Mouse (Mus musculus) megakaryocyte, embryonic 14.5 days (primary cell): ENCODE results near the gene Rccd1. TPM values are rescaled to one million over a fixed set of nuclear protein-coding genes. Genes with fewer than 3 reads are reported as not detected.

Experiments used
- H3K27me3 ChIP-seq: replicated peaks from 2 replicates; pipeline ENCODE3; 2012; ENCODE audit warnings: inconsistent platforms
- H3K36me3 ChIP-seq: replicated peaks from 2 replicates; pipeline ENCODE3; 2012; ENCODE audit warnings: low read length, inconsistent platforms, mixed read lengths
- H3K4me1 ChIP-seq: 2 replicates; pipeline ENCODE4 v1.6.1; 2012; ENCODE audit warnings: inconsistent platforms
- H3K4me3 ChIP-seq: replicated peaks from 2 replicates; pipeline ENCODE3; 2012; ENCODE audit warnings: moderate library complexity, mild to moderate bottlenecking, inconsistent platforms
- H3K9me3 ChIP-seq: 2 replicates; pipeline ENCODE4 v1.6.1; 2012; ENCODE audit warnings: inconsistent platforms
- FLI1 ChIP-seq: IDR thresholded peaks from 2 replicates; pipeline ENCODE4 v1.6.1; 2012; ENCODE audit warnings: low read length, inconsistent platforms, mixed read lengths
- GATA1 ChIP-seq: IDR thresholded peaks from 3 replicates; pipeline ENCODE4 v1.6.1; 2012; ENCODE audit warnings: mixed read lengths, low read length, inconsistent platforms, borderline replicate concordance
- polyA plus RNA-seq: library from polyadenylated mRNA; stranded (reverse); fragments of >175 nt; gene quantifications from 2 replicates; pipeline ENCODE4 v1.2.3, GENCODE M21; 2012; ENCODE audit warnings: low replicate concordance; ENCODE audit not compliant: insufficient read depth

The Rccd1 gene
- polyA plus RNA-seq, 1 experiment = 5.0 TPM

GRCm38 (mm10) chr7:80252437-80252836 lies 71.8 kb downstream of the Rccd1 start:
- Histone ChIP-seq H3K36me3 (no peaks in the 10 kb centered on the region), H3K4me3 (no peak overlapping the region), H3K9me3 (no peaks in the 10 kb centered on the region), H3K27me3 (no peaks in the 10 kb centered on the region), H3K4me1 (peaks cover 48% of the 10 kb centered on the region)
- TF ChIP-seq FLI1 (no peak), GATA1 (no peak)

- TF ChIP-seq GATA1 (no peak), FLI1 (no peak)
- no peaks in the 10 kb centered on the region for H3K27me3 ChIP-seq
- H3K4me3 ChIP-seq = peak overlapping the region; percentile 81
- no peaks in the 10 kb centered on the region for H3K36me3 ChIP-seq
- peaks cover 49% of the 10 kb centered on the region for H3K4me1 ChIP-seq
- H3K9me3 ChIP-seq = peaks cover 3% of the 10 kb centered on the region; the same call in 1 of the 2 replicates
Measured at GRCm38 (mm10) chr7:80246859-80247258, 77.4 kb downstream of the Rccd1 start.

GRCm38 (mm10) chr7:80246148-80246721 lies 78.0 kb downstream of the Rccd1 start, which contains the start of gene Ttll13:
Gene Ttll13, plus strand, starts transcription at chr7:80246376.
- Histone ChIP-seq H3K9me3 (peaks cover 3% of the 10 kb centered on the region; the same call in 1 of the 2 replicates), H3K27me3 (no peaks in the 10 kb centered on the region)
- no peak for TF ChIP-seq GATA1
- no peak for TF ChIP-seq FLI1

GRCm38 (mm10) chr7:80244851-80245250 lies 79.4 kb downstream of the Rccd1 start:
- peaks cover 46% of the 10 kb centered on the region for H3K4me1 ChIP-seq
- H3K9me3 ChIP-seq = peaks cover 3% of the 10 kb centered on the region; the same call in 1 of the 2 replicates
- no peak for TF ChIP-seq GATA1
- H3K4me3 ChIP-seq = no peak overlapping the region
- peaks cover 14% of the 10 kb centered on the region for H3K36me3 ChIP-seq
- no peaks in the 10 kb centered on the region for H3K27me3 ChIP-seq

More at GRCm38 (mm10) chr7:80246148-80246721, 78.0 kb downstream of the Rccd1 start, which contains the start of gene Ttll13:
- peaks cover 49% of the 10 kb centered on the region for H3K4me1 ChIP-seq
- H3K4me3 ChIP-seq = peak within 1 kb of the TSS; percentile 92
- peaks cover 2% of the 10 kb centered on the region for H3K36me3 ChIP-seq

Other genes with a start within 250 kb of the Rccd1 start
- gene Idh2, start 209.1 kb downstream of the Rccd1 start, polyA plus RNA-seq = 14.1 and 79.2 TPM in 2 replicates
- gene Sema4b, start 137.6 kb downstream of the Rccd1 start, polyA plus RNA-seq = 30.8 and 31.0 TPM in 2 replicates
- 42.4 and 54.0 TPM in 2 replicates for gene Cib1, start 91.6 kb downstream of the Rccd1 start, polyA plus RNA-seq
- 1.6 and 7.0 TPM in 2 replicates for gene Gdpgp1, start 91.6 kb downstream of the Rccd1 start, polyA plus RNA-seq
- 0.11 TPM in 1 of 2 replicates, not detected in the other for gene Ttll13, start 78.1 kb downstream of the Rccd1 start, polyA plus RNA-seq
- 3.8 and 39.8 TPM in 2 replicates for gene Ngrn, start 63.2 kb downstream of the Rccd1 start, polyA plus RNA-seq
- gene Vps33b, start 54.8 kb downstream of the Rccd1 start, polyA plus RNA-seq = 1.8 and 5.0 TPM in 2 replicates
- 5.6 TPM in 1 of 2 replicates, not detected in the other for gene Prc1, start 30.0 kb downstream of the Rccd1 start, polyA plus RNA-seq
- 37.4 and 78.5 TPM in 2 replicates for gene Unc45a, start 16.6 kb upstream of the Rccd1 start, polyA plus RNA-seq
- gene Hddc3, start 18.6 kb upstream of the Rccd1 start, polyA plus RNA-seq = 17.4 and 104 TPM in 2 replicates
- 36.1 and 38.2 TPM in 2 replicates for gene Man2a2, start 46.9 kb upstream of the Rccd1 start, polyA plus RNA-seq
- 42.2 and 53.1 TPM in 2 replicates for gene Fes, start 63.5 kb upstream of the Rccd1 start, polyA plus RNA-seq
- 72.7 and 125 TPM in 2 replicates for gene Furin, start 81.0 kb upstream of the Rccd1 start, polyA plus RNA-seq
- gene Blm, start 210.7 kb upstream of the Rccd1 start, polyA plus RNA-seq = 2.4 and 150 TPM in 2 replicates